Mouse (Mus musculus) small intestine, adult 2 months (tissue): ENCODE results near the gene Gm45521. TPM values are rescaled to one million over a fixed set of nuclear protein-coding genes. Genes with fewer than 3 reads are reported as not detected.

ENCODE experiments used
- H3K27ac ChIP-seq: fragments of 200-500 bp; 2 replicates; pipeline ENCODE4 v1.5.1; 2012; ENCODE audit warnings: low read depth, low read length, control low read depth, inconsistent platforms; ENCODE audit not compliant: insufficient read depth
- H3K27me3 ChIP-seq: fragments of 200-500 bp; 2 replicates; pipeline ENCODE4 v1.6.1; 2012; ENCODE audit warnings: mild to moderate bottlenecking, moderate library complexity, low read length, inconsistent platforms; ENCODE audit not compliant: control insufficient read depth, insufficient read depth
- H3K36me3 ChIP-seq: fragments of 200-500 bp; 2 replicates; pipeline ENCODE4 v1.6.1; 2012; ENCODE audit warnings: mild to moderate bottlenecking, low read length, control low read depth, inconsistent platforms; ENCODE audit not compliant: control insufficient read depth, insufficient read depth
- H3K4me1 ChIP-seq: fragments of 200-500 bp; 2 replicates; pipeline ENCODE4 v1.6.1; 2012; ENCODE audit warnings: low read length, inconsistent platforms, mixed read lengths; ENCODE audit not compliant: control insufficient read depth, insufficient read depth, insufficient read length
- H3K4me3 ChIP-seq: fragments of 200-500 bp; 2 replicates; pipeline ENCODE4 v1.5.1; 2012; ENCODE audit warnings: low read depth, mild to moderate bottlenecking, control low read depth, inconsistent platforms, low read length, moderate library complexity
- CTCF ChIP-seq: fragments of 200-500 bp; IDR thresholded peaks from 2 replicates; pipeline ENCODE4 v1.5.1; 2012; ENCODE audit warnings: low read depth, mild to moderate bottlenecking, control low read depth, inconsistent platforms, low read length, moderate library complexity, mixed read lengths; ENCODE audit not compliant: insufficient replicate concordance, insufficient read length; ENCODE audit errors: extremely low read depth
- POLR2A ChIP-seq: fragments of 200-500 bp; IDR thresholded peaks from 2 replicates; pipeline ENCODE4 v1.6.1; 2012; ENCODE audit warnings: low read depth, mild to moderate bottlenecking, control low read depth, inconsistent platforms, low read length, moderate library complexity
- WGBS: fragments of 180-500 bp; shearing (Covaris S2); methylation state at CpG from one replicate; pipeline ENCODE4 v1.1.7; 2018; 5-methylcytosine and 5-hydroxymethylcytosine counted together
- polyA plus RNA-seq: library from polyadenylated mRNA; depleted of rRNA; stranded (reverse); fragments of >200 nt; gene quantifications from 2 replicates; pipeline ENCODE4 v1.2.3, GENCODE M21; 2012

Gm45521 gene
- polyA plus RNA-seq, 1 experiment = not detected

DNA sequence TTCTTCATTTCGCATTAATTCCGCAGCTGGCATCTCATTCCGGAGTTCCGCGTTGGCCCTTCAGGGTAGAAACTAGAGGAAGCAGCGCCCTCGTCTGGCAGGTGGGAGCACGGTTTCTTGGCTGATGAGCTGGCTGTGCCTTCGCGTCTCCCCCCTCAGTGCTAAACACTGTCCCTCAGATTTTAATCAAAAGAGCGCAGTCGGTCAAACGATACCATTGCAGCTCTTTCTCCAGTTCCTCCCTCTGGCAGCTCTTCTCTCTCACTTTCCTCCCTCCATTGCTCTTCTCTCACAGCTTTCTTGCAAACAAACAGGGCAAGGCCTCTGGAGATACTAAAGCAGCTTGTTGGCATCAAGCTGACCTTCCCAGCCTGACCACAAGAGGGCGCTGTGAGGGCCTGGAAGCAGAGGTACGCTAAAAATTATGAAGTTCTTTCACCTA lies 40.2 kb downstream of the Gm45521 start:
- TF ChIP-seq POLR2A = peak; percentile 15; the same call in 1 of the 2 replicates
- peak; percentile 92 for TF ChIP-seq CTCF
- Histone ChIP-seq H3K36me3 (no peaks in the 10 kb centered on the region), H3K27me3 (no peaks in the 10 kb centered on the region; the same call in 1 of the 2 replicates), H3K27ac (no peak overlapping the region), H3K4me1 (no peaks in the 10 kb centered on the region; the same call in 1 of the 2 replicates), H3K4me3 (peak overlapping the region; percentile 41)
- 1% methylated on average over 15 of the region's 15 CpGs for WGBS

DNA sequence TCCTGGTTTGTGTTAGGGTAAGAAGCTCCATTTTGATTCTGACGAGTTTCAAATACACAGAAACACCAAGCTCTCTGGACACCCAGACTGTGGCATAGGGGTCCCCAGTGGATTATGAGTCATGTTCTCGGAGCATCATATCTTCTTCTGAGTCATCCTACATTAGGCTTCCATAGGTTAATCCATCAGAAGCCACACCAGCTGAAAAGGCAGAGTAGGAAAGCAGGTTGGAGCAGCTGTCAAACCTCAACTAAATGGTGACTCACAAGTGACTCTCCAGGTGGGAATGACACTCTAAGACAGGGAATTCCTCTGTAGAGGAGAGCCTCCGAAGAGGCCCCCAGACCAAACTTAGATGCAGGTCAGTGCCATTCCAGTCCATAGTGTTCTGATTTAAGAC lies 41.9 kb downstream of the Gm45521 start:
- no peak for TF ChIP-seq POLR2A
- Histone ChIP-seq H3K27me3 (no peaks in the 10 kb centered on the region; the same call in 1 of the 2 replicates), H3K27ac (no peak overlapping the region), H3K4me1 (peaks cover 2% of the 10 kb centered on the region; the same call in 1 of the 2 replicates), H3K36me3 (no peaks in the 10 kb centered on the region), H3K4me3 (no peak overlapping the region)
- 79% methylated on average over 3 of the region's 3 CpGs for WGBS

DNA sequence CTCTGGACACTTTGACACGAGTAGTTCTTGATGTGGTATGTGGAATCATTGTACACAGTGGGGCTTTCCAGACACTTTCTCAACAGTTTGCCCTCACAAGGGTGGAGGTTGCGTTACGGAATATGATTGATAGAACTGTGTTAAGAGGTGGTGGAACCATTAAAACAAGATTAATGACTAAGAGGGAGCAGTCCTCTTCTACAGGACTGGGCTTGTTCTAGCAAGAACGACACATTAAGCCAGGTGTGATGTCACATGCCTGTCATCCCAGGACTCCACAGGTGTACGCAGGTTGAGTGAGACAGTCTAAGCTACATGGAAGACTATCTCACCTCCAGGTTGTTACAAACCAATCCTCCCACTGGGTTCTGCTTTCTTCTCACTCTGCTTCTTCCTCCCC lies 42.3 kb downstream of the Gm45521 start:
- TF ChIP-seq CTCF (no peak), POLR2A (no peak)

DNA sequence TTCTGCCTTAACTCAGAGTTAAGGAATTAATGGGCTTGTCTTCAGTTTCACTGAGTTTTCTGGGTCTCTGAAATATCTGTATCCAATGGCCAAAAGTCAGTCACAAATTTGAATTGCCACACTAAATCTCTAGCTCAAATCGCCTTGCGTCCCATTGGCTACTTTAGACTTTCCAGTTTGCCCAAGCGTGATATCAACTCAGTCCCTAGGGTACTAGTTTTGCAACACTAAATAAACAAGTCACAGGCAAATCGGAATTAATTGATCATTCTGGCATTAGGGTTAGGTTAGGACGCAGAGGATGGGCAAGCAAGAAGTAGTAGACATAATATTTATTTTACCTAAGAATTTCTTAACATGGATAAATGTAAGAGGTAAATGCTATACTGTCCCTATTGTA lies 43.2 kb downstream of the Gm45521 start:
- TF ChIP-seq CTCF (no peak), POLR2A (no peak)
- Histone ChIP-seq H3K27ac (no peak overlapping the region), H3K36me3 (no peaks in the 10 kb centered on the region), H3K4me1 (peaks cover 4% of the 10 kb centered on the region; the same call in 1 of the 2 replicates), H3K27me3 (no peaks in the 10 kb centered on the region; the same call in 1 of the 2 replicates), H3K4me3 (no peak overlapping the region)
- WGBS = 84% methylated on average over 5 of the region's 5 CpGs

More for the DNA sequence above, 42.3 kb downstream of the Gm45521 start:
- WGBS = 82% methylated on average over 5 of the region's 5 CpGs
- peaks cover 4% of the 10 kb centered on the region for H3K4me1 ChIP-seq
- H3K27ac ChIP-seq = no peak overlapping the region
- no peaks in the 10 kb centered on the region for H3K36me3 ChIP-seq
- H3K27me3 ChIP-seq = no peaks in the 10 kb centered on the region; the same call in 1 of the 2 replicates
- H3K4me3 ChIP-seq = no peak overlapping the region

DNA sequence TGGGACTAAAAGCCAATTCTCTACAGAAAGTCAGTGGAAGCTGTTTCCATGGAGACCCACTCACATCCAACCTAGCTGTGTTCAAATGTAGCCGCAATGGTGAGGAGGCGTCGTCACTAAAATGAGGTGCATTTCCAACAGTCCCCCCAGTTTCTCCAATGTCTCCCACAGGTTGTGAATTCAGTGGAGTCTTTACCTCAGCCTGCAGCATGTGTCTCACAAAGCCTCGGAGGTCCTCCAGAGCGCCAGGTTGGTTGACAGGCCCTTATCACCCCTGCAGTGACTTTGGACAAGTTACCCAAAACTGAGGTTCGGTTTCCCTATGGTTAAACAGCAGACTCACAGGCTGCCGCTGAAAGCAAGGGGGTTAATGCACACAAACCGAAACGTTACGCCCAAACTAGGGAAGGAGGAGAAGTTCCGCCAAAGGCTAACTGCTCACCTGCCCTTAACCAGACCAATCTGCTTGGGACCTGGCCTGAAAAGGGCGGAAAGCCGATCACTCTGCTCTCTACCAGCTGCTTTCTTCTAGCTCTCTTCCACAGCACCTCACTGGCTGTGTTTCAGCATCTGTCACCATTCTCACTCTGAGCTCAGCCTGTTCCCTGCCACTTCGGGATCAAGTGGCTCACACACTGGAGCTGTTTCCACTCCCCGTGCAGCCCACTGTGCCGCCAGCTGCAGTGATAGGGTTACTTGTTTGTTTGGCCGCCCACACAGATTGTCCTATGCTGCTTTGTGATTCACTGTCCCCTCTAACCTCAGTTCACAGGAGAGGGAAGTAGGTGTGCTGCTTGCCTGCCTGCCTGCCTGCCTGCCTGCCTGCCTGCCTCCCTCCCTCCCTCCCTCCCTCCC lies 44.0 kb downstream of the Gm45521 start:
- Histone ChIP-seq H3K4me1 (peaks cover 4% of the 10 kb centered on the region; the same call in 1 of the 2 replicates), H3K4me3 (no peak overlapping the region), H3K27ac (no peak overlapping the region), H3K27me3 (no peaks in the 10 kb centered on the region), H3K36me3 (no peaks in the 10 kb centered on the region)
- WGBS = 54% methylated on average over 17 of the region's 17 CpGs
- TF ChIP-seq CTCF (no peak), POLR2A (no peak)

DNA sequence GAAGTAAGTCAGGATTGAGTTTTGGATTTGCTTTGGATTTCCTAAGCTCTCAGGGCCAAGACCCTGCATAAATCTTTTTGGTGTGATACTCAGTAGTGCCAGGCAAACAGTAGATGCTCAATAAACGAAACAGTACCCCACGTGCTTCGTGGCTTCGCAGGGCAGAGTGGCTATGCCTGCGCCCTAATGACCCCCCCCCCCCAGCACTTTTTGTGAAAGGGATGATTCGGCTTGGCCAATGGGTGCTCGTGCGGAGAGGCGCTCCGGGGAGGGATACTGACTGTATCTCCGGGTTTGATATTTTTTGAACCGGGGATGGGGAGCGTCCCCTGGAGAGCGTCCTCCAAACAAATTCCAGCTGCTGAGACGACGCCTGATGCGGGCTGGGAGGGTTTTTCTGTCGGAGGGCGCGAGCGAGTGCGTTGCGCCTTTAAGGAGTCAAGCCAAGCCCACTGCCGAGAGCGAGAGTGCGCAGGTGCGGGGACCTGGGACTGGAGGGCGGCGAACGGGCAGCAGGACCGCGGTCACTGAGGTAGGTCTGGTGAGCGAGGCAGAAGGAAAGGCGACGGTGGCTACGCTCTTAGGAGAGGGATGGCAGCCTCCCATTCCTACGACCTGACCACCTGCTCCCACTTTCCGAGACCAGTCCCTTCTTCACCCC lies 45.5 kb downstream of the Gm45521 start, which contains the start of gene Abhd6:
Gene Abhd6, plus strand, starts transcription at position 471 of the 661 bp plus-strand sequence.
- peaks cover 4% of the 10 kb centered on the region; the same call in 1 of the 2 replicates for H3K4me1 ChIP-seq
- no peak within 1 kb of the TSS for H3K27ac ChIP-seq
- no peaks in the 10 kb centered on the region for H3K27me3 ChIP-seq
- no peak for TF ChIP-seq CTCF
- peak; percentile 59; the same call in 1 of the 2 replicates for TF ChIP-seq POLR2A
- WGBS = 2% methylated on average over 38 of the region's 38 CpGs
- no peaks in the 10 kb centered on the region for H3K36me3 ChIP-seq
- H3K4me3 ChIP-seq = peak within 1 kb of the TSS; percentile 94

DNA sequence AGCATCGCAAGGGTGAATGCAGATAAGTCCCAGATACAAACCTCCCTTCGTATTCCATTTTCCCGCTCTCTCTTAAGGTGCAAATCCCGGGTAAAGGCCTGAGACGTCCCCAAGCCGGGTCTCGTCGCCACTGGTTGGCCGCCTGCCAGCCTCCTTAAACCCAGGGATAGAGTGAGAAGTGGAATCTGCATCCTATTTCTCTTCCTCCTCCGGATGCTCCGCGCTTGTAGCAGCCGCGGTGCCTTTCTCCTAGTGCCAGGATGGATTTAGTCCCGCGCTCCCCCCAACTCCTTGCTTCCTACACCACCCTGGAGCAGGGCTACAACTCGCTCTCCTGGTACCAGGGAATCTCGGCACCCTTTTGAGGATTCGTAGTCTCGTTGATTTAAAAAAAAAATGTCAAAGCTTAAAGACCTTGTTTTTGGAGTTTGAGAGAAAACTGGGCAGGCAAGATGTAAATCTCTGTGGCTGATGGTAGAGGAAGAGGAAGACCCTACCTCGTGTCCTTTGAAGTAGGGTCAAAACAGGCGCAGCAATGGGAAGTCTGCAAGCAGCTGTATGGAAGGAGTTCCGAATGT lies 46.1 kb downstream of the Gm45521 start:
- TF ChIP-seq CTCF = no peak
- no peak for TF ChIP-seq POLR2A

More for the DNA sequence above, 46.1 kb downstream of the Gm45521 start:
- Histone ChIP-seq H3K4me1 (peaks cover 4% of the 10 kb centered on the region; the same call in 1 of the 2 replicates), H3K36me3 (no peaks in the 10 kb centered on the region), H3K27ac (no peak overlapping the region), H3K27me3 (no peaks in the 10 kb centered on the region), H3K4me3 (peak overlapping the region; percentile 94)
- WGBS = under 1% methylated on average over 23 of the region's 23 CpGs
